Mouse (Mus musculus) layer of hippocampus, postnatal 10 days (tissue): Measurements from ENCODE around the gene Clic5. TPM values are rescaled to one million over a fixed set of nuclear protein-coding genes. Genes with fewer than 3 reads are reported as not detected.

Experiments used
- DNase-seq, 2 experiments: peaks; one replicate each; pipeline ENCODE4 v3.0.0; 2021; ENCODE audit warnings: low spot score in 2 of 2
- total RNA-seq, 2 experiments: library from RNA; stranded (reverse); gene quantifications; 2 replicates each; pipeline ENCODE4 v1.2.3; 2021

Clic5 gene
- total RNA-seq, 2 experiments from 2014 or later, result 1.8 to 2.1 TPM

GRCm38 (mm10) chr17:44259245-44259644 lies 70.9 kb downstream of the Clic5 start:
- no peak for DNase-seq

- peak; percentile 68 to 69 for DNase-seq
Observed at GRCm38 (mm10) chr17:44261594-44262202, 73.3 kb downstream of the Clic5 start.

GRCm38 (mm10) chr17:44270043-44270442 lies 81.7 kb downstream of the Clic5 start:
- DNase-seq, result no peak

GRCm38 (mm10) chr17:44271426-44271825 lies 83.0 kb downstream of the Clic5 start:
- no peak for DNase-seq

- no peak for DNase-seq
Observed at GRCm38 (mm10) chr17:44274804-44275203, 86.4 kb downstream of the Clic5 start.

- no peak for DNase-seq
Observed at GRCm38 (mm10) chr17:44288320-44288719, 99.9 kb downstream of the Clic5 start.

- DNase-seq, result no peak
Observed at GRCm38 (mm10) chr17:44297221-44297620, 108.8 kb downstream of the Clic5 start.

- no peak for DNase-seq
Observed at GRCm38 (mm10) chr17:44300236-44300635, 111.9 kb downstream of the Clic5 start.

GRCm38 (mm10) chr17:44300723-44301122 lies 112.3 kb downstream of the Clic5 start:
- DNase-seq, result no peak

- DNase-seq, result no peak
Observed at GRCm38 (mm10) chr17:44301224-44301811, 112.9 kb downstream of the Clic5 start.

GRCm38 (mm10) chr17:44304076-44304475 lies 115.7 kb downstream of the Clic5 start:
- no peak for DNase-seq

- DNase-seq, result no peak
Observed at GRCm38 (mm10) chr17:44309914-44310622, 121.7 kb downstream of the Clic5 start.

GRCm38 (mm10) chr17:44325314-44325713 lies 136.9 kb downstream of the Clic5 start:
- DNase-seq, result no peak

GRCm38 (mm10) chr17:44327279-44328146 lies 139.1 kb downstream of the Clic5 start:
- no peak for DNase-seq

GRCm38 (mm10) chr17:44328147-44328482 lies 139.7 kb downstream of the Clic5 start:
- no peak for DNase-seq

Other genes starting within 250 kb of the Clic5 start
- 10 to 100 TPM; 98.0 to 99.3 TPM for gene Enpp5, start 109.8 kb upstream of the Clic5 start, total RNA-seq
- gene Enpp4, start 82.8 kb upstream of the Clic5 start, total RNA-seq, result 1 to 10 TPM; 7.6 to 8.2 TPM